Comparison of ENCODE assay signal across 8 mouse cellular contexts in the genomic region with DNA sequence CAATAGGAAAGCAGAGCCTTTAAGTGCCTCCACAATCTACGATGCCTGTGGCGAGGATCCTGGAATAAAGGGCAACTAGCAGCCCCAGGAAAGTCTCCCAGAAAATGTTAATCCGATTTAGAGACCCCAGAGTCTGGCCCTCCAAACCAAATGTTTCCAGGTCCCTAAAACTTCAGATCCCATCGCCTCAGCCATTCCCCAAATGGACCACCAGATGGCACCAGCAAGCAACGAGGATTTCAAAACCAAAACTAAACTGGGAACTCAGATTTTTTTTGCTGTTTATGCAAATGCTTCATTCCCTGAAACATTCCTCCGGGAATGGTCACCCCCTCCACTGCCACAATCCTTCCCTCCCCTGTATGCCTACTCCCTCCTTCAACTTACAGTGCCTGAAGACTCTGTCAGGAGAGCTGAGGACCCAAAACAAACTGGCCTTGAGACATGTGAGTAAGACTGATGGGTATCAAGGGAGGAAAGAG. TPM values are rescaled to one million over a fixed set of nuclear protein-coding genes. Genes with fewer than 3 reads are reported as not detected.
A peak's percentile ranks its signal among the peaks of the same experiment; 100 is the strongest.
DNase-seq lines count a peak whose midpoint lies in the region; ATAC-seq and TF ChIP-seq lines count a peak whose summit lies in the region.

A gene (plus strand): TSS at position 51 of the 482 bp plus-strand sequence.

- peak; percentile 78 for TF ChIP-seq CTCF in forebrain, postnatal 0 days (IDR thresholded peaks at IDR 0.05; ENCODE audit: low read depth)

- no peak within 1 kb of the TSS for H3K9ac ChIP-seq in ES-E14 (ENCODE audit: insufficient read depth, low read depth, low read length, poor library complexity, severe bottlenecking)
- H3K9ac ChIP-seq in forebrain, postnatal 0 days = no peak within 1 kb of the TSS
- H3K9ac ChIP-seq in lung, embryonic 15.5 days = peak within 1 kb of the TSS; percentile 33; the same call in 1 of the 2 replicates

- no peaks in the 10 kb centered on the region for H3K36me3 ChIP-seq in ES-E14 (ENCODE audit: control insufficient read depth, insufficient read depth, low read length, poor library complexity, severe bottlenecking)
- H3K36me3 ChIP-seq in forebrain, postnatal 0 days (ENCODE audit: insufficient read depth) = no peaks in the 10 kb centered on the region
- H3K36me3 ChIP-seq in lung, embryonic 15.5 days = no peaks in the 10 kb centered on the region

- no peak within 1 kb of the TSS for H3K27ac ChIP-seq in ES-E14 (ENCODE audit: insufficient read depth, low read depth, low read length, poor library complexity, severe bottlenecking)
- H3K27ac ChIP-seq in brown adipose tissue, adult 24 weeks (replicated peaks; ENCODE audit: low read depth, low read length) = no peak within 1 kb of the TSS
- H3K27ac ChIP-seq in forebrain, postnatal 0 days (ENCODE audit: low read depth, low read length) = no peak within 1 kb of the TSS
- no peak within 1 kb of the TSS for H3K27ac ChIP-seq in lung, embryonic 15.5 days

- no peaks in the 10 kb centered on the region for H3K9me3 ChIP-seq in ES-E14 (ENCODE audit: control insufficient read depth, insufficient read depth, low read depth, low read length)
- no peaks in the 10 kb centered on the region for H3K9me3 ChIP-seq in forebrain, postnatal 0 days (ENCODE audit: low read length)
- no peaks in the 10 kb centered on the region for H3K9me3 ChIP-seq in lung, embryonic 15.5 days

- no peaks in the 10 kb centered on the region for H3K27me3 ChIP-seq in forebrain, postnatal 0 days (ENCODE audit: insufficient read depth, low read length)
- H3K27me3 ChIP-seq in lung, embryonic 15.5 days = no peaks in the 10 kb centered on the region

- WGBS in forebrain, postnatal 0 days = 5% methylated on average over 6 of the region's 6 CpGs
- WGBS in lung, embryonic 15.5 days = 6% methylated on average over 6 of the region's 6 CpGs

- DNase-seq in ES-E14 (ENCODE audit: low read depth, low spot score) = no peak
- DNase-seq in forebrain, postnatal 0 days = peak; percentile 67
- DNase-seq in heart, postnatal 4 days = peak; percentile 70
- DNase-seq in layer of hippocampus, adult 18-20 months (ENCODE audit: low spot score in 2 of 2) = peak; percentile 21 to 73
- peak; percentile 47 for DNase-seq in ovary, adult 18-20 months (ENCODE audit: low spot score)
- DNase-seq in urinary bladder, postnatal 14 days (ENCODE audit: low spot score) = peak; percentile 64

- in situ Hi-C loops in ES-E14 (cut with MboI; ENCODE audit: low sequenced_read_pairs in 2 of 2, unreplicated experiment in 2 of 2) = no loop called here

- peaks cover 0 to 7% of the 10 kb centered on the region in 2 experiments; a peak in 1 of 4 replicates for H3K4me1 ChIP-seq in ES-E14 (ENCODE audit: control insufficient read depth in 2 of 2, insufficient read depth in 2 of 2, low read length in 2 of 2, poor library complexity in 1 of 2)
- H3K4me1 ChIP-seq in brown adipose tissue, adult 24 weeks (ENCODE audit: control insufficient read depth, insufficient read depth, insufficient read length, low read length) = no peaks in the 10 kb centered on the region
- H3K4me1 ChIP-seq in forebrain, postnatal 0 days (ENCODE audit: insufficient read depth) = no peaks in the 10 kb centered on the region
- no peaks in the 10 kb centered on the region for H3K4me1 ChIP-seq in lung, embryonic 15.5 days

- ATAC-seq in forebrain, postnatal 0 days = peak; percentile 29; the same call in 1 of the 2 replicates
- no peak; the same call in 1 of the 2 replicates for ATAC-seq in lung, embryonic 15.5 days (ENCODE audit: borderline replicate concordance, extremely low read depth, low FRiP score, low TSS enrichment)

- no peak within 1 kb of the TSS for H3K4me3 ChIP-seq in ES-E14 (ENCODE audit: insufficient read depth in 1 of 2, low read depth in 1 of 2, low read length in 2 of 2, poor library complexity in 1 of 2, severe bottlenecking in 1 of 2)
- H3K4me3 ChIP-seq in brown adipose tissue, adult 24 weeks (ENCODE audit: insufficient read depth, low read depth, low read length) = peak within 1 kb of the TSS; percentile 70
- no peak within 1 kb of the TSS for H3K4me3 ChIP-seq in forebrain, postnatal 0 days (ENCODE audit: low read depth, low read length)
- peak within 1 kb of the TSS; percentile 27 for H3K4me3 ChIP-seq in lung, embryonic 15.5 days

- peak within 1 kb of the TSS; percentile 35 for H3K4me2 ChIP-seq in forebrain, postnatal 0 days (ENCODE audit: low read depth)
- peak within 1 kb of the TSS; percentile 55 for H3K4me2 ChIP-seq in lung, embryonic 15.5 days

TF ChIP-seq in ES-E14, 5 proteins besides CTCF, POLR2A, EP300 and RAD21:
- no peak for TF ChIP-seq CHD2 (IDR thresholded peaks at IDR 0.05; ENCODE audit: low read depth, low read length)
- TF ChIP-seq ZNF384 (IDR thresholded peaks at IDR 0.05; ENCODE audit: low read depth, low read length) = peak; percentile 69

RNA-seq across cellular contexts. Expression of the gene that starts here (rescaled TPM):
- 0.26 and 0.31 TPM in 2 replicates for total RNA-seq in ES-E14 (2012; rRNA removed)
- 16.7 and 21.5 TPM in 2 replicates for polyA plus RNA-seq in brown adipose tissue, adult 24 weeks (2012; ENCODE audit: insufficient read depth, insufficient read length, missing spikeins)
- 0.23 and 1.1 TPM in 2 replicates for total RNA-seq in forebrain, postnatal 0 days (2014; rRNA removed)
- 0.49 and 0.58 TPM in 2 replicates for polyA plus RNA-seq in forebrain, postnatal 0 days (2015; fragmentation: Nextera tagmentation; extraction: Ambion mirVana)
- 1 to 10 TPM; 3.4 to 3.8 TPM for total RNA-seq in heart, postnatal 4 days (2021)
- 1 to 10 TPM; 1.2 TPM for total RNA-seq in layer of hippocampus, adult 18-20 months (2021)
- 3.1 and 4.6 TPM in 2 replicates for polyA plus RNA-seq in lung, embryonic 15.5 days (2015; fragmentation: Nextera tagmentation; extraction: Ambion mirVana)

Comparison
In these comparisons a context has a peak if more than half of its experiments do, and no peak if none do; other contexts are left out.
1. H3K4me3 ChIP-seq: peak in brown adipose tissue, adult 24 weeks (single experiment) and lung, embryonic 15.5 days (single experiment); none in ES-E14 (0 of 2) and forebrain, postnatal 0 days (single experiment).